Mouse (Mus musculus) limb, embryonic 10.5 days (tissue): ENCODE measurements around the gene Rnf217. TPM values are rescaled to one million over a fixed set of nuclear protein-coding genes. Genes with fewer than 3 reads are reported as not detected.

Experiments
- DNase-seq: peaks from one replicate; pipeline ENCODE4 v3.0.0-alpha.2; 2017; ENCODE audit warnings: low spot score
- H3K27ac ChIP-seq: fragments of 300-500 bp; sonication (generic); 2 replicates; pipeline ENCODE4 v1.5.1; 2016; ENCODE audit warnings: mild to moderate bottlenecking
- H3K27me3 ChIP-seq: fragments of 300-500 bp; sonication (generic); 2 replicates; pipeline ENCODE4 v1.6.1; 2016; ENCODE audit warnings: low read depth, mild to moderate bottlenecking; ENCODE audit not compliant: poor library complexity, severe bottlenecking
- H3K36me3 ChIP-seq: fragments of 300-500 bp; sonication (generic); 2 replicates; pipeline ENCODE4 v1.6.1; 2016; ENCODE audit warnings: mild to moderate bottlenecking, moderate library complexity
- H3K4me1 ChIP-seq: fragments of 300-500 bp; sonication (generic); 2 replicates; pipeline ENCODE4 v1.6.1; 2016
- H3K4me3 ChIP-seq: fragments of 300-500 bp; sonication (generic); 2 replicates; pipeline ENCODE4 v1.5.1; 2016; ENCODE audit warnings: mild to moderate bottlenecking, moderate library complexity
- H3K9me3 ChIP-seq: fragments of 300-500 bp; sonication (generic); replicated peaks from 2 replicates; pipeline ENCODE4 v1.6.1; 2016; ENCODE audit warnings: mild to moderate bottlenecking
- WGBS: fragments of 180-500 bp; shearing (Covaris S2); methylation state at CpG from one replicate; pipeline ENCODE4 v1.1.7; 2016; 5-methylcytosine and 5-hydroxymethylcytosine counted together
- polyA plus RNA-seq: library from polyadenylated mRNA; unstranded; fragments of >200 nt; fragmentation: Nextera tagmentation; extraction: Ambion mirVana; gene quantifications from 2 replicates; pipeline ENCODE4 v1.2.1, GENCODE M21; 2016

Rnf217 gene
- polyA plus RNA-seq, 1 experiment from 2014 or later: 0.99 TPM

- Histone ChIP-seq H3K27me3 (no peaks in the 10 kb centered on the region), H3K4me3 (no peak overlapping the region), H3K9me3 (no peaks in the 10 kb centered on the region), H3K4me1 (peaks cover 17% of the 10 kb centered on the region), H3K27ac (no peak overlapping the region), H3K36me3 (no peaks in the 10 kb centered on the region)
- no peak for DNase-seq
- 48% methylated on average over 4 of the region's 4 CpGs for WGBS
Observed at GRCm38 (mm10) chr10:31596804-31597203, 12.2 kb downstream of the Rnf217 start.

DNA sequence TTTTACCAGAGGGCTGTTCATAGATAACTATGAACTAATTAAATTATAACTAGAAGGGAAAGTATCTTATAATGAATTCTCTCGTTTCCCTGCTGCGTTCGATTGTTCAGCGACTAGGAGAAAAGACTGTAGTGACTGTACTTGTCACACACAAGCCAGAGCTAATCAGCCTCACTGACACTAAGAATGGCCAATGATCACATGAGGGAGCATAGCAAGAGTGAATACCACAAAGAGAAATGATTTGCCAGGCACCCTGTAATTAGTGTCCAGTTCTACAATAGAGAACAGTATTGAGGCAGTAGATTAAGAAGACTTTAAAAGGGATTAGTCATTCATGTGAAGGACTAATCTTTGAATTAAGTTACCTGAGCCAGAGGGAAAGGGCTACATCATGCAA is 13.7 kb downstream of the Rnf217 start:
- DNase-seq: no peak
- WGBS: 93% methylated on average over 4 of the region's 4 CpGs
- no peak overlapping the region for H3K27ac ChIP-seq
- H3K4me3 ChIP-seq: no peak overlapping the region
- peaks cover 17% of the 10 kb centered on the region for H3K4me1 ChIP-seq
- H3K9me3 ChIP-seq: no peaks in the 10 kb centered on the region
- H3K36me3 ChIP-seq: no peaks in the 10 kb centered on the region
- H3K27me3 ChIP-seq: no peaks in the 10 kb centered on the region

DNA sequence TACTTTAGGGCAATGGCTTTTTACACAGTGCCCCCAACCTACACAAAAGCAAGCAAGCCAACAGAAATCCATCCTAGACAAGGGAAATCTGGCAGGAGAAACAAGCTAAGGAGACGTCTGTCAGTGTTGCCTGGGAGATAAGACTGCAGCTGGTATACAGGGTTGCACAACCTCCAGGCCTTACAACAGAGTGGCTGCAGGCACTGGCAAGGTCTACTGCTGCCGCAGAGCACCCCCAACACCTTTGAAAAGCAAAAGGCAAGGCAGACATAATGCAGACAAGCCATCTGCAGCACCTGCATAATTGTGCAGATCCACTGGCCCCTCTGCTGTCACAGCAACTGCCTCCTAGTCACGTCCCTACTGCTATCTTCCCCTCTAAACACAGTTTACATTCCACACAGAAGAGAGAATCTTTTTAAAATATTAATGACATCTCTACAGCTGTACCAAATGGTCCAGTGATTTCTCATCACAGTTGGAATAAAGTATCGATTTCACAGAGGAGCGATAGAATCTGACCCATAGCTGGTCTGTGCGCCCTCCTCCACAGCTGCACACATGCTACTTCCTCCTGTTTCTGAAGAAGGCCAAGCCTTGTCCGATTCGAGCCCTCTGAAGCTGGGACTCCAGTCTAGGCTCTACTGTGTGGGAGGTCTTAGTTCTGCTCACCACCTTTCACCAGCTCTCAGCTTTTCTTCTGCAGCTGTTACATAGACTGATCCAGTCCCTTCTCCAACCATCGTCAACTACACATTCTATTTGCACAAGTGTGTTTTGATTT is 16.1 kb downstream of the Rnf217 start:
- peak; percentile 32 for DNase-seq
- H3K27ac ChIP-seq: peak overlapping the region; percentile 74
- WGBS: 60% methylated on average over 9 of the region's 9 CpGs
- H3K4me1 ChIP-seq: peaks cover 17% of the 10 kb centered on the region
- H3K36me3 ChIP-seq: no peaks in the 10 kb centered on the region
- H3K4me3 ChIP-seq: no peak overlapping the region
- H3K27me3 ChIP-seq: no peaks in the 10 kb centered on the region
- H3K9me3 ChIP-seq: no peaks in the 10 kb centered on the region

DNA sequence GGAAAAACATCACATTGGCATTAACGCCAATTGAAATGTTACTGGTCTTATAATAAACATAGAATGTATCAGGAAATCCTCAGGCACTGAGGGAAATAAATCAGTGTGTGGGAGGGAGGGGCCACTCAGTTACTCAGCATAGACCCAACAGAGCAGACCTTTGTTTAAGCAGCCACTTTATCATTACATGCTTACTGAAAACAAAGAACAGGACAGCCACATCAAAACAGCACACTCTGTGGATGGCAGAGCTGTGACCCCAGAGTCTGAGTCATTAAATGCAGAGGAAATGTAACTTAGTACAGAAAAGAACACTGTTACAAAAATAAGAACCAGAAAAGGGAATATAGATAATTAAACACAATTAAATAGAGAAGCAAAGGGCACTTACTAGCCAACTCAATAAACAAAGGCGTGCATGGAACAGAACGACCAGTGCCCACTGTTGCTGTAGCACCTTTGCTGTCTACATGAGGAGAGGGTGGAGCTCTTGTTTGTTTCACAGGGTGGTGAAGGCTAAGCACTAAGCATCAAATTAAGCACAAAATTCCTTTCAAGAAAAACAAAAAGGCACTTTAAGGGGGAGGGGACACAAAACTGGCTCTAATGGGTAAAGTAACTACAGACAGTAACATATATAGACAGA is 16.8 kb downstream of the Rnf217 start:
- H3K4me3 ChIP-seq: no peak overlapping the region
- peaks cover 17% of the 10 kb centered on the region for H3K4me1 ChIP-seq
- H3K9me3 ChIP-seq: no peaks in the 10 kb centered on the region
- no peaks in the 10 kb centered on the region for H3K36me3 ChIP-seq
- whole genome bisulfite sequencing: 64% methylated on average over 3 of the region's 3 CpGs
- no peaks in the 10 kb centered on the region for H3K27me3 ChIP-seq
- peak overlapping the region; percentile 74 for H3K27ac ChIP-seq
- no peak for DNase-seq

GRCm38 (mm10) chr10:31580722-31581121 is 28.3 kb downstream of the Rnf217 start:
- H3K4me3 ChIP-seq: no peak overlapping the region
- H3K36me3 ChIP-seq: no peaks in the 10 kb centered on the region
- H3K4me1 ChIP-seq: no peaks in the 10 kb centered on the region
- no peak for DNase-seq
- H3K27ac ChIP-seq: no peak overlapping the region
- no peaks in the 10 kb centered on the region for H3K9me3 ChIP-seq
- no peaks in the 10 kb centered on the region for H3K27me3 ChIP-seq
- WGBS: 97% methylated on average over 4 of the region's 4 CpGs

DNA sequence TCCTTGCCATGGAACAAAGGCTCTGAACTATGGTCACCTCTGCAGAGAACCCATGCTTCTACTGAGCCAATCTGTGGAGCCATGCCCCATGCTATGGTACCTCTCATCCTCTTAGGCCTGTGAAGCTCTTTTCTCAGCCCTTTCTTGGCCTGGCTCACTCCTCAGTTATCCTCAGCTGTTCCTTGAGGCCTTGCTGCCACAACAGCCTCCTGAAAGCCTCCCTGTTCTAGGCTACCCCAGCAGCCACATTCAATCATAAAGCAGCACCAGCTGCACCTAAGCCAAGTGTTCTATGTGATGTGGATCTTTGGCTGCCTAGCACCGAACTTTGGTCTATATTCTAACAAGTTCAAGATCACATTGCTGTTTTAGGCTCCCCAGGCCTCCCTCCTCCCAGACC is 28.9 kb downstream of the Rnf217 start:
- DNase-seq: no peak
- Histone ChIP-seq H3K36me3 (no peaks in the 10 kb centered on the region), H3K4me3 (no peak overlapping the region), H3K9me3 (no peaks in the 10 kb centered on the region), H3K4me1 (no peaks in the 10 kb centered on the region), H3K27ac (no peak overlapping the region), H3K27me3 (no peaks in the 10 kb centered on the region)
- WGBS: 87% methylated on average over 1 of the region's 1 CpGs

DNA sequence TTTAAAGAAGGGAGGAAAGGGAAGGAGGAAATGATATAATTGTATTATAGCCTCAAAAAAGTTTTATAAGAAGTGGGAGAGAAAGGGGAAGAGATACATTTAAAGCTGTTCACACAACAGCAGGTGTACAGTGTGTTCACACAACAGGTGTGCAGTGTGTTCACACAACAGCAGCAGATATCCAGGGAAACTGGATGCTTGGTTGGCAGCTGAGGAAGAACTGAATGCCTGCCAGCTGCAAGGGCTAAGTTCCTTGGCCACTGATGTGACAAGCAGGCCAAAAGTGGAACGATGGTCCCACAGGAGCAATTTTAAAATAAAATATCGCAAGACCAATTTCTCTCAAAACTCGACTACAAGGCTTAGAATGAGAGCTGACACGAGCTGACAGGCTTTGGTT is 35.7 kb downstream of the Rnf217 start:
- Histone ChIP-seq H3K9me3 (no peaks in the 10 kb centered on the region), H3K4me3 (no peak overlapping the region), H3K4me1 (no peaks in the 10 kb centered on the region), H3K36me3 (no peaks in the 10 kb centered on the region), H3K27ac (no peak overlapping the region), H3K27me3 (no peaks in the 10 kb centered on the region)
- 94% methylated on average over 4 of the region's 4 CpGs for WGBS
- no peak for DNase-seq

GRCm38 (mm10) chr10:31557311-31557710 is 51.7 kb downstream of the Rnf217 start:
- H3K4me3 ChIP-seq: no peak overlapping the region
- H3K27ac ChIP-seq: no peak overlapping the region
- WGBS: 91% methylated on average over 2 of the region's 2 CpGs
- no peak for DNase-seq
- H3K36me3 ChIP-seq: no peaks in the 10 kb centered on the region
- no peaks in the 10 kb centered on the region for H3K4me1 ChIP-seq
- no peaks in the 10 kb centered on the region for H3K9me3 ChIP-seq
- no peaks in the 10 kb centered on the region for H3K27me3 ChIP-seq

GRCm38 (mm10) chr10:31555433-31555960 is 53.5 kb downstream of the Rnf217 start:
- H3K9me3 ChIP-seq: no peaks in the 10 kb centered on the region
- WGBS: 92% methylated on average over 6 of the region's 6 CpGs
- no peaks in the 10 kb centered on the region for H3K36me3 ChIP-seq
- no peak overlapping the region for H3K4me3 ChIP-seq
- no peaks in the 10 kb centered on the region for H3K27me3 ChIP-seq
- DNase-seq: no peak
- no peaks in the 10 kb centered on the region for H3K4me1 ChIP-seq
- no peak overlapping the region for H3K27ac ChIP-seq

DNA sequence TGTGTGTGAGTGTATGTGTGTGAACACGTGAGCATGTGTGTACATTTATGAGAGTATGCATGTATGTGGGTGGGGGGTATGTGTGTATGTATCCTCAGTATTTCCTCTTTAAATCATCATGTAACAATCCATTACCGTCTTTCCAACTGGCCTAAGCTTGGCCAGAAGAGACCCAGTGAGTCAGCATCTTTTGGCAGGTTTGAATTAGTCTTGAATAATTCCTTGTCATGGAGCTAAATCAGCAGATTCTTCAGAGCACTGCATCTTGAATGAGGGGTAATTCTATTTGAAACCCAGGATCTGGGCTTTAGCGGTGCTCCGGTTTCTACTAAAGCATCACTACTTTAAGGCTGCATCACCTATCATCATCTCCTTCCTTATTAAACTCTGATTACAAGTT is 55.7 kb downstream of the Rnf217 start:
- H3K9me3 ChIP-seq: no peaks in the 10 kb centered on the region
- WGBS: 94% methylated on average over 4 of the region's 4 CpGs
- no peak for DNase-seq

DNA sequence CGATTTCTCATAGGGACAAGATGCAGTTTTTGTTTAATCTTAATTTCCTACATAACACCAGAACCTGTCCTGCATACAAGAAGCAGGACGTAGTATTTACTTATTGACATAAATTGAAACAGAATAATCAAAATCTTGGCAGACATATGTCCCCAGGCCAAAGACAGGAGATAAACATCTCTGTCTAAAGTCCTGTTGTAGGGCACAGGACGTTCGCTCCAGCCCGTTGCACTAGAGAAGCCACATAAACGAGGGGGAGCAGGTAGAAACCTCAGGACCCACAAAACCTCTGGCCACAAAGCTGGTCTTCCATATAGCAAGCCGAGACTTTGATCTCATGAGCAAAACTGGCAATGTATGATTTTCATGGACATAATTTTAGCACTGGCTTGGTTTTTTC is 57.1 kb downstream of the Rnf217 start:
- H3K27ac ChIP-seq: no peak overlapping the region
- H3K4me3 ChIP-seq: no peak overlapping the region
- no peak for DNase-seq
- H3K9me3 ChIP-seq: no peaks in the 10 kb centered on the region
- no peaks in the 10 kb centered on the region for H3K27me3 ChIP-seq
- 86% methylated on average over 7 of the region's 7 CpGs for WGBS
- no peaks in the 10 kb centered on the region for H3K4me1 ChIP-seq
- no peaks in the 10 kb centered on the region for H3K36me3 ChIP-seq

More for the DNA sequence above, 55.7 kb downstream of the Rnf217 start:
- no peak overlapping the region for H3K4me3 ChIP-seq
- H3K36me3 ChIP-seq: no peaks in the 10 kb centered on the region
- no peak overlapping the region for H3K27ac ChIP-seq
- H3K27me3 ChIP-seq: no peaks in the 10 kb centered on the region
- H3K4me1 ChIP-seq: no peaks in the 10 kb centered on the region

GRCm38 (mm10) chr10:31551362-31551761 is 57.6 kb downstream of the Rnf217 start:
- WGBS: 45% methylated on average over 1 of the region's 1 CpGs
- DNase-seq: no peak
- no peaks in the 10 kb centered on the region for H3K27me3 ChIP-seq

GRCm38 (mm10) chr10:31547156-31547555 is 61.8 kb downstream of the Rnf217 start:
- WGBS: 80% methylated on average over 2 of the region's 2 CpGs
- no peaks in the 10 kb centered on the region for H3K36me3 ChIP-seq
- no peaks in the 10 kb centered on the region for H3K4me1 ChIP-seq
- H3K9me3 ChIP-seq: no peaks in the 10 kb centered on the region
- no peak for DNase-seq
- H3K4me3 ChIP-seq: no peak overlapping the region
- H3K27me3 ChIP-seq: no peaks in the 10 kb centered on the region
- no peak overlapping the region for H3K27ac ChIP-seq

More at GRCm38 (mm10) chr10:31551362-31551761, 57.6 kb downstream of the Rnf217 start:
- Histone ChIP-seq H3K36me3 (no peaks in the 10 kb centered on the region), H3K27ac (no peak overlapping the region), H3K9me3 (no peaks in the 10 kb centered on the region), H3K4me1 (no peaks in the 10 kb centered on the region), H3K4me3 (no peak overlapping the region)
